Mouse (Mus musculus) ovary, adult 18-20 months (tissue): ENCODE data around the gene Tctn1.

Source experiments
- DNase-seq: peaks from one replicate; pipeline ENCODE4 v3.0.0; 2022; ENCODE audit warnings: low spot score, mixed read lengths

Tctn1 gene

DNA sequence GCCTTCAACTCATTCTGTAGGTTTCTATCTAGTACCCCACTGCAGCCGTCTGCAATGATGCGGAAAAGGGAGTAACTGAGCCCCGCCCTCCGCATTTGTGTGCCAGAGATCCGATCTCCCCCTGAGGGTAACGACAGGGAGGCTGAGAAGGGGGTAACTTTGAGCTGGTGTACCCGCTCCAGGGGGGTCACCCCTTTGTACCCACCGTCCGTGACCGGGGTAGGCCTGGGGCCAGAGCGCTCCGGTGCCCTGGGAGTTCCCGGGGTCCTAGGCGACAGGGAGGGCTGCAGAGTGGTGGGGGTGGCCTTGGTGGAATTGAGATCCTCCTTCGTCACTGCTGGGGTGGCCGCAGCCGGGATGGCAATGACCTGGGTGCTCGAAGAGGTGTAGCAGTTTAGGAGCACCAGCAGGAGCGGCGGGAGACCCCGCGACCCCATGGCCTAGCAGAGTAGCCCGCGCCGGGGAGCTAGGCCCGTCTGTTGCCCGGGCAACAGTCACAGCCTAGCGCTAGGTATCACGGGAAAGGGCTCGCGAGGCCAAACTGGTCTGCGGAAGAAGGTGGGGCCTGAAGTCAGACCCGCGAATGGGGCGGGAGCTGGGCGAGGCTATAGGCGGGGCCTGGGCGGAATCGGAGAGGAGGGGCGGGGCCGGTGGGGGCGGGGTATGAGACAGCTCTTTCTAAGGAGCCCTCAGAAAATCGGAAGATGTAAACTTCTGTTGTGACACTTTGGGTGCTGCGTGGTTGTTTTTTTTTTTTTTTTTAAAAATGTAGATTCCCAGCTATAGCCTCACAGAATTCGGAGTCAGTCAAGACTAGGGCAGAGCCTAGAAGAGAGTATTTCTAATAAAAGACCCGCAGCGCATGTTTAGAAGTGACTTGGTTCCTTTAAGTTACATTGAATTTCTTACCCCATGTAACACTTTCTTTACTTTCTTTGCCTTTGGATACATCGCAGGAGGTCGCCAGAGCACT, at the start of gene Tctn1:
TSS of gene Tctn1 (minus strand) at position 528 of the 973 bp plus-strand sequence.
- DNase-seq: peak; percentile 88

GRCm38 (mm10) chr5:122312942-122313684, 48.9 kb upstream of the Tctn1 start:
- DNase-seq: no peak

DNA sequence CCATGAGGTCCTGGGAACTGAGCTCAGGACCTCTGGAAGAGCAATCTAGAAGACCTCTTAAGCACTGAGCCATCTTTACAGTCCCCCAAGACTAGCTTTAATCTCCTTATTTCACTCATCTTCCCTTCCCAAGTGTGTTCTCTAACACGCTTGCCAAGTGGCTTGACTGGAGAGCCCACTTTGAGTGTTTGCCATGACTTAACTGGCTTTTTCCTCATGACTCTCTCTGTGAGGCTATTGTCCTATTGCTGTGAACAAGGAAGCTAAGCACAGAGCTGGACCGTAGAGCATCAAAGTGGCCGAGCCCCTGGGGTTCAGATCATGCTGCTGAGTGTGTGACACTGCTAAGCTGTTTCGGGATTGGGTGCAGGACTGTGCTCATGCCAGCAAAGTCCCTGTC, 48.1 kb upstream of the Tctn1 start:
- DNase-seq: no peak

DNA sequence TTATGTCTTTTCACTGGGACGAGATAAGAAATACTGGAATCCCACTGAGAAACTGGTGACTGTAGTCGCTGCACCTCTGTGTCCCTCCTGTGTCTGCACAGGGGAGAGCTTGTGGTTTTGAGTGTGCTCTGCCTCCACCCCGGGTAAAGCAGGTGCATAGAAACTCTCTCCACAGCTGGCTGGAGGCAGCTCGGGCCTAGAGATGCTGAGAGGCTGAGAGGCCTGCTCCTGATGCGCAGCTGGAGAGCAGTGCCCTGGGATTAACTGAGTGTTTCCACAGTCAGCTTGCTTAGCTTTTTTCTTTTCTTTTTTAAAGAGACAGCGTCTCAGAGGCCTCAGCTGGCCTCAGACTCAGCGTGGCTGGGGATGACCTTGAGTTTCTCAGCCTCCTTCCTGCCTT, 47.4 kb upstream of the Tctn1 start:
- DNase-seq: no peak

DNA sequence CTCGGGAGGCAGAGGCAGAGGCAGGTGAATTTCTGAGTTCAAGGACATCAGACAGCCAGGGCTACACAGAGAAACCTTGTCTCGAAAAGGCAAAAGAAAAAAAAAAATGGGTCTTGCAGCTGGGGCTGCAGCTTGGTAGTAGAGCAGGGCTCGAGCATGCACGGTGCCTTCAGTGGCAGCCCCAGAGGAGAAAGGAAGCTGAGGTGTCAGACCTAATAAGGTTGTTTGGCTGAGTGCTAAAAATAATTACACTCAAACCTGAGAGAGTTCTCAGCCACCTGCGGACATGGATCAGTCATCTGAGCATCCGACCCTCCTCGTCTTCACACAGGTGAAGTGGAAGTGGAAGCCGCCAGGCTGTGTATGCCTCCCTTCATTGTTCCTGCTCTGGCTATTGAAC, 46.4 kb upstream of the Tctn1 start:
- no peak for DNase-seq

DNA sequence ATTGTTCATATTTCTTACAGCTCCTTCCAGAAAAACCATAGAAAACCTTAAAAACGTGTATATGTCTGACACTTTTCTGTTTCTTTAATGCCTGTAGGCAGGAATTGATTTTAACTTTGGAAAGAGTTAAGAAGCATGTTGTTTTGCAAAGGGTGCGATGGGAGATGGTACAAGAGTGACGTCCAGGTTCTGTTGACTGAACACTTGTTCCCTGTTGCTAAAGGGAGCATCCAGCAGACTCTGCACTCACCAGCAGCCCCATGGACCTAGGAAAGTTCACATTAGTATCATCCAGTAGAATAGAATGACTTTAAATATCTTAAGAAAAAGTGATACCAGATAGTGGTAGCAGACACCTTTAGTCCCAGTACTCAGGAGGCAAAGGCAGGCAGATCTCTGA, 42.3 kb upstream of the Tctn1 start:
- no peak for DNase-seq

GRCm38 (mm10) chr5:122305472-122305871, 41.2 kb upstream of the Tctn1 start:
- DNase-seq: no peak

GRCm38 (mm10) chr5:122304541-122304940, 40.3 kb upstream of the Tctn1 start:
- no peak for DNase-seq

GRCm38 (mm10) chr5:122303937-122304336, 39.7 kb upstream of the Tctn1 start:
- DNase-seq: no peak

- DNase-seq: no peak
Measured at GRCm38 (mm10) chr5:122302810-122303745, 38.8 kb upstream of the Tctn1 start.

GRCm38 (mm10) chr5:122300071-122300518, 35.8 kb upstream of the Tctn1 start:
- DNase-seq: no peak

DNA sequence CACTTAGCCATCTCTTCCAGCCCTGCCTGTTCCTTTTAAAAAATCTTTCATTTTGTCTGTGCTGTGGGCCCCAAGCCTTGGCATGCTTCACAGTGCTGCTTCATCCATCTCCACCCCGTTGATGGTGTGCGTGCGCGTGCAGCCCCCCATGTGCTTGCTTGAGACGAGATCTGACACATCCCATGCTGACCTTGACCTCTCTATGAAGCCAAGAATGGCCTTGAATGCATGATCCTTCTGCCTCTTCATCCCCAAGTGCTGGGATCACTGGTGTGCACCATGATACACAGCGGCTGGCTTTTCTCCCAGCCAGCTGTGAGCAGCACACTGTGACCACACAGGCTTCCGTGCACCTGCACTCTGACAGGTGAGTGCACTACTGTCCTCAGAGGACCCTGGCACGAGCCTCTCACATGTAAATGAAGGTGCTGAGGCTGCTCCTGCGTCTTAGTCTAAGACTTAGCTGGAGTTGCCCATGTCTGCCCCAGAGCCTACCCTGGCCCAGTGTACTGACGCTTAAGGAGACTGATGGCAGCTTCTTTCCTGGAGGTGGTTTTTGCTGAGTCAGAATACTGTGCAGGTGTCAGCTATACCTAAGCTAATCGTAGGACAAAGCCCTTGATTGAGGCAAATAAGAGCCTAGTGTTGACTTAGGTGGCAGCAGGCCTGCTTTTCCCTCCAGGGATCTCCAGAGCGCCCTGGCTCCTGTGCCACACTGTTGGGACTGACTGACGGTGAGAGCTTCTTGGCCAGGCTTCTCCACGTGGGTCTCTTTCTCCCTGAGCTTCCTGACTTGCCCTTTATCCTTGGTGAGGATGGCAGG, 31.1 kb upstream of the Tctn1 start:
- no peak for DNase-seq

DNA sequence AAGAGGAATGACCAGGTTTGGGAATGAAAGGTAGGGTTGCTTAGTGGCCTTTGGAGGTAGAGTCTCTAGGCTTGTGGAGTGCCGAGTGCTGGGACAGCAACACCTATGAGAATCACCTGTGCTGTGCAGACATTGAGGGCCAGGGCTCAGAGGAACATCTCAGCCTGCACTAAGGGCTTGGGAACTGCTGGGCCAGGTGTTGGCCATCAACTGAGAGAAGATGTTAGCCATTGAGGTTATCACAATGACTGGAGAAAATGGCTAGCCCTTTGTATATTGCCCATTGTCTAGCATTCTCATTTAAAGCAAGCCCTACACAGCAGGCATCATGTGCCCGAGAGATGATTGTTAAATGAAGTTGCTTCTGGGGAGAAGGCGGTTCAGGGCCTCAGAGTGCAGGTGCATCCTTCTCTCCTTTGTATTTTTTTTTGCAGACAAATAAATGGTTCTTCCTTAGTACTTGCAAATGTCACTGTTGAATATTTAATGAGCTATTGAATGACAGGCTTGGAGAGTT, 30.0 kb upstream of the Tctn1 start:
- DNase-seq: no peak

- no peak for DNase-seq
Measured at GRCm38 (mm10) chr5:122293131-122293530, 28.9 kb upstream of the Tctn1 start.

DNA sequence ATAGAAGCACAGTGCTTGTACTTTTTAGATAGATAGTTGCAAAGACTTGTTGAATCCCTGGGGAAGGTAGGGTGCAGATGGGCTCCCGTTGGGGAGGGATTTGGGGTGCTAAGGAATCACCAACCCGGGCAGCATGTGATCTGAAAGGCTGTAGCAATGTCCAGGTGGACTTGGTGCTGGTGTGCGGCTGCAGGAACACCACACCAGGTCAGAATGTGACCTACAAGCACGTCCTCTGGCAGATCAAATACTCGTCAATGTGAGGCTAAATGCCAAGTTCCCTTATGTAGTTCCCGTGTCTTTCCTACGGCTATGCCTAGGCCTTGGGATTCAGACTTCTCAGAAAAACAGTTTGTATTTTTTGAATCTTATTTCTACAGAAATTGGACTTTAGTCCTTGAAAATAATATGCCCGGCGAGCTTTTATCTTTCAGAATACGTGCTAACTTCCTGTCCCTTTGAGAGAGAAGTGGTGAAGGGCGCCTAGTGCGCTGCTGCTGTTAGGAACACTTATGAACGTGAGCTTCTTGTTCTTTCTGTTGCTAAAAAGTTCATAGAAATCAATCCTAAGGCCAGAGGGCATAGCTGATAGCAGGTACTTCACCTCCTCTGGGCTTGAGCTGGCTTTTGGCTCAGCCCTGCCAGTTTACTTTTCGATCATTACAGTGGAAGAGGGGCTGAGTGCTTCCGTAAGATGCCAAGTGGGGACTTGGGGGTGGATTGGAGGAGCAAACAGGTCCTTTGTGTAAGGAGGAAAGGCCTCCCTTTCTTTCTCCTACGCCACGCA, 27.5 kb upstream of the Tctn1 start:
- no peak for DNase-seq

DNA sequence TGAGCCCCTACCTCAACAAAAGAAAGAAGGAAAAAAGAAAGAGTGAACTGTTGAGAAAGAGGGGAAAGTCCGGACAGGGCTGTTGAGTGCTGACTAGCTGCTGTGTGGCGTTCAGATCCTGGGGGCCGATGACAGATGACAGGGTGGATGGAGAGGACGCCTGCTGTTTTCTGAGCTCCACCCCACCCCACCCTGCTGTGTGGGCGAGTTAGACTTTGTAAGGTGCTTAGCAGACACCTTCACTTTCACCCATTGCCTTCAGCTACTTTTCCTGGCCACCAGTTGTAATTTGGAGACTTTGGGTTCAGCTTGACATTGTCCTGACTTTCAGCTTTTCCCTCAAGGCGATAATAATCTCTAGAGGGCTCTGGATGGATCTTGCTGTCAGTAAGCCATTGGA, 26.9 kb upstream of the Tctn1 start:
- DNase-seq: no peak

GRCm38 (mm10) chr5:122288147-122288811, 24.0 kb upstream of the Tctn1 start:
- DNase-seq: no peak

DNA sequence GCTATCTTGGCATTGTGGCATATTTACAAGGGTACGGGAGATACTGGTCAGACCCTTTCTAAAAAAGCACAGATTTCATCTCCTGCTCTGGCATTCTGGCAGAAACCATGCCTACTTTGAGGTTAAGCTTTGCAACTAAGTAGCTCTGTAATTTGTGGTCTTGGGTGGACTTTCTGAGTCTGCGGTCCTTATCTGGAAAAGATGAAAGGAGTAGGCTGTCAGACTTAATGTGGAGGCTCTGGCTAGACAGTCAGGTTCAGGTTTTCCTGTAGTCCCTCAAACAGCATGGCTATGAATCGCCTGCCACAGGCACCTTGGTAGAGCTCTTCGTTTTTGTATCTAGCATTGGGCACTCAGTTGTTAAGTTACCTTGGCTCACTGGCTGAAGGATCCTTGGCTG, 22.8 kb upstream of the Tctn1 start:
- no peak for DNase-seq

DNA sequence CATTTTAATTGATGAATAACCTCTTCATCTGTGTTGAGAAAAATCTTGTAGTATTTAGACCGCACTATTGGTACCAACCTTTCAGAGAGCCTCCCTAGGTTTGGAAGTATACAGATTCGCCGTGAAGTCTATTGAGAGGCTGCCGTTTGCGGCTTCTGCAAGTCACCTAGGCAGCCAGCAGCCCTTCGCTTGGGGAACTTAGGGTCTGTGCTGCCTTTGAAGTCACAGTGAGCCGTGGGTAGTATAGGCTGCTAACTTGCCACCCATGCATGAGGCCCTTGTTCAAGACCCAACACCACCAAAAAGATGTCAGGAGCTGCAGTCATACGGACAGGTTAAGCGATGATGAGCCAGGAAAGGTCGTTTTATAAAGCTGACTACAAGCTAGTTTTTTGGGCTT, 21.9 kb upstream of the Tctn1 start:
- no peak for DNase-seq
